Mouse (Mus musculus): ENCODE measurements around the gene Amd1.

- TF ChIP-seq ZC3H11A (IDR thresholded peaks at IDR 0.05; ENCODE audit: borderline replicate concordance, low read depth, low read length) (no peak), ZNF384 (IDR thresholded peaks at IDR 0.05; ENCODE audit: low read depth, low read length) (no peak), CHD2 (IDR thresholded peaks at IDR 0.05; ENCODE audit: low read depth, low read length) (no peak), HCFC1 (IDR thresholded peaks at IDR 0.05; ENCODE audit: borderline replicate concordance, insufficient read depth, low read length) (no peak)
These were observed 4.0 kb upstream of the Amd1 start for GRCm38 (mm10) chr10:40305989-40306388.

Data from ES-E14 (cell line).